Mouse (Mus musculus) splenic B cell, adult 2 months (primary cell): Measurements from ENCODE around the gene Smug1.

Experiments used
- DNase-seq: peaks from one replicate; pipeline ENCODE4 v3.0.0-alpha.2; 2011; ENCODE audit warnings: low read depth, low spot score
- H3K27me3 ChIP-seq: 2 replicates; pipeline ENCODE4 v1.6.1; 2012; ENCODE audit warnings: mild to moderate bottlenecking, low read length, moderate library complexity, mixed read lengths; ENCODE audit not compliant: control insufficient read depth, poor library complexity, insufficient read depth, severe bottlenecking
- H3K36me3 ChIP-seq: 2 replicates; pipeline ENCODE4 v1.6.1; 2012; ENCODE audit warnings: mild to moderate bottlenecking, low read length, moderate library complexity, mixed read lengths; ENCODE audit not compliant: control insufficient read depth, poor library complexity, insufficient read depth, severe bottlenecking

Smug1 gene

DNA sequence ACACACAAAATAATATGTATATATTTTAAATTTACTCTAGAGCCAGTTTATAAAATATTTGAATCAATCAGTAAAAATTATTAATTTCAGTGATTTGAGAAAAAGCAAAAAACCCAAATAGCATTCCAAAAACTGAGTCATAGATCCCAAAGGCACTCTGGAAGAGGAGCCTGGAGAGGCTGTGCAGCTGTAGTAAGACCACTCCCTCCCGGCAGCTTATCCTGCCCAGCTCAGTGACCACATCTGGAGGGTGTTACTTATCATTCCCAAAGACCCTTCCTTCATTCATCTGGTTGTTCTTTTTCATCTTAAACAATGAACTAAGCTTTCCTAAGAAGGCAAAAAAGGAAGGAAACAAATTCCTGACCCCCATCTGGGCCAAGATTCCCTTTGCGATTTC is 54.6 kb downstream of the Smug1 start:
- H3K36me3 ChIP-seq, result no peaks in the 10 kb centered on the region
- no peak for DNase-seq
- no peaks in the 10 kb centered on the region for H3K27me3 ChIP-seq

DNA sequence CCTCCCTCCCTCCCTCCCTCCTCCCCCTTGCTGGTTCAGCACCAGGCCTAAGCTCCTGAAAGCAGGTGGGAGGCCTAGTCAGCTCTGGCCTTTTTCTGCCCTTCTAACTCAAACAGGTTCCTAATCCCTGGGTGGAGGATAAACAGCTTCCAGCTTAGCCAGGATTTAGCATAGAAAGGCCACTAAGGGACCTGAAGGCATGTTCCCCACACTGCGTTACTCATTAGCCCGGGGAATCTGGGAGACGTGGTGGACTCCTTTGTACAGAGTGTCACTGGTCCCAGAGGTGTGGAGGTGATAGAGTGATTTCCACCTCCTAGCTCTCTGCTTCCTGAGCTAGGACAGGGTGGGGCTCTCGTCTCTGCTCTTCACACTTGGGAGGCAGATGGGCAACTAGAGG is 57.0 kb downstream of the Smug1 start:
- Histone ChIP-seq H3K36me3 (no peaks in the 10 kb centered on the region), H3K27me3 (no peaks in the 10 kb centered on the region)
- no peak for DNase-seq

DNA sequence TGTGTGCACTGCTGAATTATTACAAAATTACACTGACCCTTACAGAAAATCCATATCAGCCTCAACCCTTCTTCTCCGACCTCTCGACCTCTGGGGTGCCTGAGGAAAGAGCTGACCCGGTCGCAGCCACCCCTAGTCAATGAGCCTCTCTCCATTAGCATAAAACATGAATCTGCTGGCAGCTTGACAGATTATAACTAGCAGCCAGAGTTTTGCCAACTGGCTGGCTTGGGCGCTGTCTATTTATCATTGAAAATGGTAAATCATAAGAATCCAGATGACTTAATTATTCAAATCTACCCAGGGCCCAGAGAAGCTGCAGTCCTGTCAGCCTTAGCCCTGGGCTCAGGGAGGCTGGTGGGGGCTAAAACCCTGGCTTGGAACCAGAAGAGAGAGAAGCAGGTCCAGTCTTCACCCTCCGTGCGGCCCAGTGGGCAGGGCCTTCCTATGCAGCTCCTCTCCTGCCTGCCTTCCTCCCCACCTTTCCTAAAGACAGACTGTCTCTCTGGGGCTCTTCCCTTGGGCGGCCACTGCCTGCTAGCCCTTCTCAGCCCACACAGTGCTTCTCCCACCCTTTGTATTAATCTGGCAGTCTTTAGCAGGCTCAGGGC is 58.7 kb downstream of the Smug1 start:
- H3K36me3 ChIP-seq, result no peaks in the 10 kb centered on the region
- H3K27me3 ChIP-seq, result no peaks in the 10 kb centered on the region
- no peak for DNase-seq

DNA sequence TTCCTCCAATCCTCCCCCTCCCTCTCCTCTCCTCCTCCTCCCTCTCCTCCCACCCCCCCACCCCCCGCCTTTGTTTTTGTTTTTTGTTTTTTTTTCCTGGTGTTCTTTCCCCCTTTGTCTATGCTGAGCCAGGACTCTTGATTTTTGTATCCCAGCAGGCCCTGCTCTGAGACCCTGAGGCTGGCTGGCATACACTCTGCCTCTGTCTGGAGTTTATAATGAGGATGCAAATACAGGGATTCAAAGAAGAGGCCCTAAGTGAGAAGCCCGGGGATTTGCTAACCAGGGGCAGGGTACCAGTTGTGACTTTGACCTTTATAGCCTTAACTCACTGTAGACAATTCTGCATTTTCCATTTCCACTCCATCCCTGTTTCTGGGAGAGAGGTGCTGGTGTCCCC is 60.7 kb downstream of the Smug1 start:
- no peaks in the 10 kb centered on the region for H3K36me3 ChIP-seq
- H3K27me3 ChIP-seq, result peaks cover 2% of the 10 kb centered on the region; the same call in 1 of the 2 replicates
- no peak for DNase-seq
